Mouse (Mus musculus) kidney, postnatal 14 days (tissue): ENCODE results near the gene Adgrb3.
"Not testable (repeated sequence)": the region's sequence is repeated elsewhere in the genome, so short reads cannot be mapped to it uniquely, and the experiment has no call there.

ENCODE experiments used
- DNase-seq: peaks from one replicate; pipeline ENCODE4 v3.0.0; 2022; ENCODE audit warnings: mixed read lengths

Gene Adgrb3

DNA sequence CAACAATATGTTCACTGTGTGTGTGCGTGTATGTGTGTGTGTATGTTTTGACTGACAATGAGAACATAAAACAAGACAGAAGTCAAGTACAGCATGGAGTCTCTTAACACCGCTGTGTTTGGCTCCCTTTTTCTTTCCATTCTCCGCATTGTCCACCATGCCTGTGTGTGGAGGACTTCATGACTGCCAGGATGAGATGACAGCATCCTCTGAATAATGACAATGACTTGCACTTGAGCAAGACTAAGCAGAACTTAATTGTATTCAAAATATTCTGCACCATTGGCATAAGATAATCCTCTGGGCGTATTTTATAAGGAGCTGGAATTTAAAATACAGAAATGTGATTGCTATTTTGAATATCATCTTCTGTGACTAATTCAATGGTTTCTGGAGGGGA is 326.0 kb downstream of the Adgrb3 start:
- DNase-seq: no peak

DNA sequence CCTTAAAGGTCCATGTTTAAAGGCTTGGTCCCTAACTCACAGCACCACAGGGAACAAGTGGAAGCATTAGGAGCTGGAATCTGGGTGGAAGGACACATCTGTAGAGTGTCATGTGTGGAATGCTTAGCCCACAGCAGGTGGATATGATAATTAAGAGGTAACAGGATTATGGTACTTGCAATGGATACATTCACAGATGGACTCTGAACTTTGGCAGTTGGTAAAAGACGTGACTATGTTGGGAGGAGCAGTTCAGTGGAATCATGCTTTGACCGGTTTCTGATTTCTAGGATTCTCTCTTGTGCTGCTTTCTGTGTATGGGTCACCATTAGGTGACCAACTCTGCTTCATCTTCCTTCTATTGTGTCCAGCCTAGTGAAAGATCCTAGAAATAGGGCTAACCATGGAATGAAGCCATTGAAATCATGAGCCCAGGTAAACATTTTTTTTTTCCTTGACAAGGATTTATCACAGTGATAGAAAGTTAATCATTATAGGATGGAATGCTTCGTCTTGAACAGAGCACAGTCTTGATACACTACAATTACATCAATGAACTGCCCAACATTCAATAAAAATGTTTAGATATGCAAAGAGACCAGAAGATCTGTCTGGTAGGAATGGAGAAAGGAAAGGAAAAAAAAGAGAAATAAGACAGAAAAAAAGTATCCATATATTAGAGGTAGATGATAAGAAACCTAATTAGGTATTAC is 334.1 kb downstream of the Adgrb3 start:
- no peak for DNase-seq

DNA sequence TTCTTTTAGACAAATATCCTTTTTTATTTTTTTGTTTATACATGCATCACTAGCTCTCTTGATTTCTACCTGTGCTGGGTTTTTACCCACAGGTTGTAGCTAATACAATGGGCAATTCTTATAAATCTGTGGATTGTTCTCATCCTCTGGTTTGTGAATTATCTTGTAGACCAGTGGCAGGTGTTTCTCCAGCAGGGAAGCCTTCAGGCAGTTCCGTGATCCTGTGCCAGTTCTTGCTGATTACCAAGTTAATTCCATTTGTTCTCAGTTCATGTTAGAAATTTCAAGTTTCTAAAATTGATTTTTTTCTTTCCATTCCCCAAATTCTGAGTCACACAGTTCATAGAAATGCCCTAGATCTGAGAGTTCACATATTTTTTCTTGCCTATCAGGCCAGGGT is 338.0 kb downstream of the Adgrb3 start:
- no peak for DNase-seq

DNA sequence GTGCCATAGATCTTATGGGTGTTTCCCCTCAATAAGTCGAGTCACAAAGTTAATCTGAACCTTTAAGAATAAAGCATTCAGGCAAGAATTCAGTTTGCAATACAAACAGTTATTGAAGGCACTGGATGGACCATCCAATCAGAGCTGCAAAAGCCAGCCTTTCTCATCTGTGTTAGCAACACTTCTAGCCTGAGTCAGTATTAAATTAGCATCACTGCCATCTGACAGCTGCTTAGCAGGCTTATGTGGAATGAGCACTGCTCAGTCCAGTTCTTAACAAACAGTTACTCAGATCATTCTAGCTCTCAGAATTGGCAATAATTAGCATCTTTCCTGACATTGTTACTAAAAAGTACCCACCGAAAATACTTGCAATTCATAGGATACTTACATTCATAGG is 339.3 kb downstream of the Adgrb3 start:
- DNase-seq: no peak

DNA sequence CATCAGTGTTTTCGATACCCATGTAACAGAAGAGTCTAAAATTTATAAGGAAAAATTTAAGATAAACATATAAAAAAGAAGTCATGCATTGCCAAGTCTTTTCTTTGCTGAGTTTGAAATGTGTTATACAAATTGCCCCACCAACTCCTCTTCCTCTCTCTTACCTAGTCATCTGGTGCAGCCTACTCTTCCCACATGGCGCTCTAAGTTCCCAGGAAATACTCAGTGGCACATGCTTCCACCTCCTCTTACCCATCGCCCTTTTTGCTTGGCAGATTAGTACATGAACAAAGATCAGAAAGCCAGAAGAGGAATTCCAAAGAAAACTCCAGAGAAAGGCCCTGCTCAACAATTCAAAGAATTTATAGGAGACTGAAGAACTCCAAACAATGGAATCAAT is 353.8 kb downstream of the Adgrb3 start:
- no peak for DNase-seq

DNA sequence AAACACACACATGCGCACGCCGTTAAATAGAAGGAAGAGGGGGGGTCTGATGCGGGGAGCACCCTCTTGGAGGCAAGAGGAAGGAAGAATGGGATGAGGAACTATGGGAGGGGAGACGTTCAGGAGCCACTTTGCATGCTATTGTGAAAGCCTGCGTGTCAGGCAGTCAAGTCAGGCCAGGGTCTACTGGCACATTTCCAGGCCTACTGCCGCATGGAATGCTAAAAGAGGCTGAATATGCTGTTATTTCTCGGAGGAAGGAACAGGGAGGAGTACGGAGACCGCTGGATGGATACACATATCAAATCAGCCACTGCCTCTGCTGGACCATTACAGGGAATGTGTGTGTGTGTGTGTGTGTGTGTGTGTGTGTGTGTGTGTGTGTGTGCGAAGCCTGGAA is 355.0 kb downstream of the Adgrb3 start:
- DNase-seq: peak; percentile 2

DNA sequence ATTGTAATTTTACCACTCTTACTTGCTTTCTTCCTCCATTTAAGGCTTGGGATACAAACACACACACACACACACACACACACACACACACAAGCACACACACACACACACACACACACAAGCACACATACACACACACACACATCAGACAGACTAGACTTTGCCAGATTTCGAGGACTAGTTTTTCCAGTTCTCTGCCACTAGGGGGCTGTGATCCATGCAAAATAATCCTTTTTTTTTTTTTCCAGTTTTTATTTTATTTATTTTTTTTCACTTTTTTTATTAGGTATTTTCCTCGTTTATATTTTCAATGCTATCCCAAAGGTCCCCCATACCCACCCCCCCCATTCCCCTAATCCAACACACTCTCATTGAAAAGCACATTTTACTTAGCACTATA is 357.9 kb downstream of the Adgrb3 start:
- DNase-seq: not testable (repeated sequence)

DNA sequence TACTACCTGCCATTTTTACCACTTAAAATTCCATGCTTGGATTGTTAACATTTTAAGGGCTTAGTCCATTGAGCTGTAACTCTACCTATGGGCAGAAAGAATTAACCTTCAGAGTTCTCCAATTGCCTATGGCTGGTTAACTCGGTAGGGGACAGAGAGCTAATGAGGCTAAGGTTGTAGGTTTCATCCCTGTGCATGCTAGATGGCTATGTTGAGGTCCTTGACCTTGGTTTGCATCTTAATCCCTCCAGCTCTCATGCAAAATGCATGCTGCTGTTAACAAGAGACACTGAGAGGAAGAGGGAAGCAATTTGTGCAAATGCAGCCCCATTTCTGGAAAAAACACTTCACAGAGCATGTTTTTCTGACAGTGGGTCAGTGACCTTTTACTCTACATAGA is 366.9 kb downstream of the Adgrb3 start:
- no peak for DNase-seq

DNA sequence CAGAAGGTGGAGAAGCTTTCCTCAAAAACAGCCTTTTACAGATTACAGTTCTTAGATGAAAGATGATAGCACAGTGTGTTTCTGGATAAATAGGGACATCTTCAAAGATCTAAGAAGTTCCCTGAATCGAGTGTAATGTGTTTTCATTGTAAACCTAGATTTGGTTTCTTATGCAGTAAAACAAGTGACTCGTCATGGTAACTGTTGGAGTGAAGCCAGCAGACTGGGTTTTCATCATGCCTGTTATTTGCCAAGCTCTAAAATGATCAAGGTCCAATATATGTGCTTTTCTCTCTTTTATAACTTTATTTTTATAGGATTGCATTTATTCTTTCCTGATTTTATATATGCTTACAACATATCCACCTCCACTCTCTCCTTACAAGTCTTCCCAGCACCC is 394.0 kb downstream of the Adgrb3 start:
- DNase-seq: no peak

DNA sequence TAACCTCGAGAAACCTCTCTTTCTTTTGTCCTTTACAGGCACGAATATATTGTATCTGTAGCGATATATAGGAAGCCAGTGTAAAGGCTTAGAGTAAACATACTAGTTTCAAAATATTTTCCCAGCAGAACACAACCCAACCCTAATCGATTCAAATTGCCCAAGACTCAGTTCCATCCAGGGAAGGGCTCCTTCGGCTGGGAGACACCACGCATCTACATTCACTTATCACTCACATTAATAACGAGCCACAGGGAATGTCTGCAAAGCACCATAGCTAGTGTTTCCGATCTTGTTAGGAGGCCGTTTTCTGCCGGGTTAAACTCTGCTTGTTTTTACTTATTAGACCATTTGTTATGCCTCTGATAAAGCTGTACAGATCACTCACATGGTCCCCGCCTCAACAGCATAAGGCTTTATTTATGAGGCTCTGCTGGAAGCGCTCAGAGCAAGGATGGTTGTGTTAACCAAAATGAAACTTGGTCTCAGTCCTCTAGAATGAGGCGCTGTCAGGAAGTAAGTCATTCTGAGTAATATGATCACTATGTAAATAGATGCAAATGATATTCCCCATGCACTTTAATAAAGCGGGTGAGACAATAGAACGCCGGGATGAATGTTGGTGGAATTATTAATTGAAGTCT is 399.2 kb downstream of the Adgrb3 start:
- no peak for DNase-seq

DNA sequence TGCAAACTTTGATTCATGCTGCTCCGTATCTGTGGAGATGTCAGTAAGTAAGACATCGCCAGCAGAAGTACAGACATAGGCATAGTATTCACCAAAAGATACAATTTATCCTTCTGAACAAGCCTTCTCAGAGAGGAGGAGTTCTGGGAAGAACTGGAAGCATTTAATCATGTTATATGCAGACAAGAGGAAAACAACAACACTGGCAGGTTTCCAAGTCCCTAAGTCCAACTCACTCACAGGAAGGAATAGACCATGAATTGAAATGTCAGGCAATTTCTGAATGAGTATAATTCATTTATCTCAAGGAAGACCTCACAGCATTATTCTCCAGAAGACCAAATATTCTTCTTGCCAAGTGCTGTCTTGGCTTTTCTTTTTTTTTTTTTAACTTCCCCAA is 408.8 kb downstream of the Adgrb3 start:
- DNase-seq: no peak

DNA sequence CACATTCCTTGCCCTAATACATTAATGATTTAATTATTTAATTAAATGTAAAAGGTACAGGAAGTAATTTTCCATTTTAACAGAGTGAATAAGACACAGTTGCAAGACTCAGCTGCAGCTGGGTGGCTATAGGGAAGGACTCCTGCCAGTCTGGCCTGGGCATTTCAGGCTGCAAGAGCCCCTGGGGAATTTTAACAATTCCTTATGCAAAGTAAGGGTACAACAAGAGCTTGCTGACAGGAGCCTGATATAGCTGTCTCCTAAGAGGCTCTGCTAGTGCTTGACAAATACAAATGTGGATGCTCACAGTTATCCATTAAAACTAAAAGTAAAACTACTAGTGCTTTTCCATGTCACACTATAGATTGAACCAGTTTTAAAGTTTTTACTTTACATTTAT is 410.1 kb downstream of the Adgrb3 start:
- no peak for DNase-seq

DNA sequence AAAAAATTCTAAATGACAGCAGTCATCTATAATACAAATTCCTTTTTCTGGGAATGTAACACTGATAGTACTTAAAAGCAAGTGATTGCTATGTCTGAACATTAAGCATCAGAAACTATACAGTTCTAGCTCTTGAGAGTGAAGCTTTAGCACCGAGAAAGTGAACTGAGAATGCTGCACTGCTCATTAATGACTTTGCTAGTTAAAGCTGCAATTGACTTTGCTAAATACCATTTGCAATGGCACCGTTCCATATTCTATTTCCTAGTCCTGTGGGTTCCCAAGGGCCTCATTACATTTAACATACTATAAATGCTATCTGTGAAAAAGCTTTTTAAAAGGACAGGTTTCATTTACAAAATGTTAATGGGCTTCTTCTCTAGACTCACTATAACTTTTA is 414.4 kb downstream of the Adgrb3 start:
- no peak for DNase-seq

DNA sequence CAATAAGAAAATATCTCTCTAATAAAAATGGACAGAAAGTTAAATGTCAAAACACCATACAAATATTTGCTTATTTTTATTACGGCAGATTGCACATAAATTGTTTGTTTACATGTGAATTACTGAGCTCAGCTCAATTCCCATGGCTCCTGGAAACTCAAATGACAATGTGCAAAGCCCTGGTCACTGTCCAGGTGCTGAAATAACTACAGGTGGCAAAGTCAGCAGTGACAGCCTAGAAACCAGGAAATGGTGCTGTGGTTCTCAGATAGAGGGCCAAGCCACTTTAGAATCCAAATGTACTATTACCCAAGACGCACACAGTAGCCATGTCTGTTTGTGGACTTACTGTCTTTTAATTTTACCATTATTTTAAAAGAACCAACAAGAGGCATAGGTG is 465.3 kb downstream of the Adgrb3 start:
- no peak for DNase-seq

DNA sequence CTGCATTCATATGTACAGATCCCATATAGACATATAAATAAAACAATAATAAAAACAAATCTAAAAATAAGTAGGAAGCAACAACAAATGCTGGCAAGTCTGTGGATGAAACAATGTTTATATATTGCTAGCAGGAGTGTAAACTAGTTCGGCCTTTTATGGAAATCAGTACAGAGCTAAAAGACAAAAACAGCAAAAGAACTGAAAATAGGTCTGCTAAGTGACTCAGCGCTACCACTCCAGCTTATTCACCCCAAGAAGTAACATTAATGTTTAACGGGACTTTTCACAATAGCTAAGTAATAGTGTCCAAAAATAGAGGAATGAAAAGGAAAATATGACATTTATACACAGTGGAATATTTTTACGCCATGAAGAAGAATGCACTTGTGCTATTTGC is 471.0 kb downstream of the Adgrb3 start:
- DNase-seq: no peak

DNA sequence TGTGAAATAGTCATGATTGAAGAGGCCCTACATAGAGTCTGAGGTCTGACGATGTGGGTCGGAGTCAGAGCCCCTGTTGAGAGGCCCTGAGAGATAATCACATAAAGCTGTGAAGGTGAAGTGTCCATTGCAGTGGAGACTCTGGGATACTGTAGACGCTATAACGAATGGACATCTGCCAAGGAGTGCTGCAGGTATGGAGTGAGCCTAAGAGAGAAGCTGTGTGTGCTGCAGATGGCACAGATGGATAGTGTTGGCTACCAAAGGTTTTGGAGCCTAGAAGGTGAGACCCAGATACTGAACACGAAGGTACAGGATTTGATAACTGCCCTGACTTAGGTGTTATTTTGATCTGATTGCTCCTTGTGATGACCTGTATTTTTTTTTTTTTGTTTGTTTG is 474.0 kb downstream of the Adgrb3 start:
- no peak for DNase-seq

DNA sequence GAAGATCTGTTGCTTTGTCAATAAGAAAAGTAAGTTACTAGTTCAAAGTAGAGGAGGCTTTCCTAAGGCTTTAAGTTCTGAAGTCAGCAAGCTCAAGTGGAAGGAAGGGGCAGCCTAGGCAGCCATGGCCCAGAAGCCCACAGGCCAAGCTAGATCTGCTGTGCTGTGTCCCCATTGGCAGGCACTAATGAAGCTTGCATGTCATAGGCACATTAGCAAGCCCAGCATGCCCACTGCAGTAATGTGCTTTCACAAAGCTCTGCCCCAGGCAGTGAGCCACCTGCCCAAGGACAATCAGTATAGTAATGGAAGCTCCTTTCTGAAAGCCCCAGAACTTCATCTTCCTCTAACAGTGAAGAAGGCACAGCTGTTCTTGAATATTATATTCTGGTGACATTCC is 484.6 kb downstream of the Adgrb3 start:
- DNase-seq: no peak

DNA sequence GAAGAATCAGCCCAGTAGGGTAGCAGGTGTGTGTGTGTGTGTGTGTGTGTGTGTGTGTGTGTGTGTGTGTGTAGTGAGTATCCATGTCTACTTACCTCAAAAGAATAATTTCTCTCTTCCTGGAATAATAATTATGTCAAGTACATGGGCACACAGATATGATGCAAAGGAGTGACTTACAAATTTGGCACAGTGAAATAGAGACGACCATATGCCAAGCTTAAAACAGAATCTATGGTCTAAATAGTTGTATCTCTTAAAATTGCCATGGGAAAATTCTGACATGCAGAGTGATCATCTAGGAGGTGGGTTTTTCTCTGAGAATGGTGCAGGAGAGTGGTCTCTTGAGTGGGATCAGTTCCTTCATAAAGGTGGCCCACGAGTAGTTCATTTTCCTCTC is 504.1 kb downstream of the Adgrb3 start:
- no peak for DNase-seq

DNA sequence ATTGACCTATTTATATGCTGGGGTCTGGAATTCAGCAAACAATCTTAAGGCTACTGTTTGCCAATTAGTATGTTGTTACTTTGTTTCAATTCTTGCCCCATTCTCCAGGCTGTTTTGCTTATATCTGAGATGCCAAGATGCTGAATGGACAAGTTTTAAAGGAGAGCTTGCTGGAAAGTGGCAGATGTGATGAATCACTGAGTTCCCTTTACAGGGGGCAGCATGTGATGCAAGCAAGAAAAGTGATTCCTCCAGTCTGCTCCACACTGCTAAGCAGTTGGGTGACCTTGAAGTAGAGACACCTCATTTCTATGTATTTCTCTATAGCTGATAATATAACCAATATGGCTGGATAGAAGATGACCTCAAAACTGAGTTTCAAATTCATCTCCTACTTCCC is 512.4 kb downstream of the Adgrb3 start:
- no peak for DNase-seq

DNA sequence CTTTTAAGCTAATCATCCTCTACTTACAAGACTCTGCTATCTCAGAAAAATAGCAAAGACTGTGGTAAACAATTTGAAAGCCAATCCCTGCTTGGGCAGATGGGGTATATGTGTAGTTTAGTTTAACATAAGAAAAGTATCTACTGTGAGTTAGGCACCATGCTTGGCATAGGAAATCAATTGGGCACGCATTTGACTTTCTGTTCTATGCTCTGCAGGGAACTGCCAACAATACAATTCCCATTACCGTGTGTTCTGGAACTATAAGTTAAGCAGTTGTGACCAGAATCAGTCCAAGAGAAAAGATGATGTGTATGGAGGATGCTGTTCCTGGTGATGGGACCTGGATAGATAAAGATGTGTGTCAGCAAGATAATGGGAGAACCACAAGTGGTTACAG is 517.2 kb downstream of the Adgrb3 start:
- no peak for DNase-seq

DNA sequence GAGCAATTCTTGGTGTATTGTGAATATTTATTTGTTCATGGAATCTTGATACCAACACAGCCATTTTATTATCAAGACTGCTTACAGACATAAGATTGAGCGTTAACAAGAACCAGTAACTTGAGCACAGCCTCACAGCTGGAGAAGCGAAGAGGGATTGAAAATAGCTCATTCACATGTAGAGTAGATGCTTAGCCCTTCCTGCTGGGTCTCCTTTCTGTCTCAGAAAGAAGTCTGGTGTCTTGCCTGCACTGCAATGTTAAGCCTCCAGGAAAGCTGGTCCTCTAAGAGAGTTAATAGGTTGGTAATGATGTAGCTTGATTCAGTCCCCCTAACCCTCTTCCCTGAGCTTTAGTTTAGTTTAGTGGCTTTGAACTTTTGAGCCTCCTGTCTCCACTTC is 519.4 kb downstream of the Adgrb3 start:
- no peak for DNase-seq

DNA sequence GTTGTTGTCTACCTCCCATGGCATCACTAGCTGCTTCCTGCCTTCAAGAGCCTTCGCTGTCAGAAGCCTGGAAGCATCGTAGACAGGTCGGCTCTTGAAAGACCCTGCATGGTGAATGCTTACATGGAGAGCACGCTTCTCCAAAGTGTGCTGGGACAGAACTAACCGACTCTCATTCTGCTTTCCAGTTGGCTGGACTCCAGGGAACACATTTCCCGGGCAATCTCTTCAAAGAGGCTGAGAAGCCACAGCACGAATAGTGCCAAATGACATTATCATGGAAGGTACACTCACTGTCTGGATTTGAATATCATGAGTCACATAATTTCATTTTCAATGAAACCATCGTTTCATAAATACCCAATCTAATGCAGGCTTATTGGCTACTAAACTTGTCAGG is 548.0 kb downstream of the Adgrb3 start:
- no peak for DNase-seq

DNA sequence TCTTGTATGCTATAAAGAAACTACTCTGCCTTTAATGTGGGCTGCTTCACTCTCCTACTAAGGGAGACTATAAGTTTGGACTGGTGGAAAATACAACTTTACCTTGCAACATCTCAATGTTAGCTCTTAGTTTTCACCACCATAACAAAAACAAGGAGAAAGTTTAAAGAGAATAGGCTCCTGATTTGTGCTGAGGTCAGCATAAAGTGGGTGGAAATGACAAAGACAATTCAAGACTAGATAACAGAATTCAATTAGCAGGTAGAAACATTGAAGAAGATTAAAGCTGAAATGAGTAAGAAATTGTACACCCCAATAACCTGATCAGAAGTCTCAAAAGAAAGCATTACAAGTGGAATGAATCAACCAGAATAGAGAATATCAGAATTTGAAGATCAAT is 578.9 kb downstream of the Adgrb3 start:
- DNase-seq: no peak

DNA sequence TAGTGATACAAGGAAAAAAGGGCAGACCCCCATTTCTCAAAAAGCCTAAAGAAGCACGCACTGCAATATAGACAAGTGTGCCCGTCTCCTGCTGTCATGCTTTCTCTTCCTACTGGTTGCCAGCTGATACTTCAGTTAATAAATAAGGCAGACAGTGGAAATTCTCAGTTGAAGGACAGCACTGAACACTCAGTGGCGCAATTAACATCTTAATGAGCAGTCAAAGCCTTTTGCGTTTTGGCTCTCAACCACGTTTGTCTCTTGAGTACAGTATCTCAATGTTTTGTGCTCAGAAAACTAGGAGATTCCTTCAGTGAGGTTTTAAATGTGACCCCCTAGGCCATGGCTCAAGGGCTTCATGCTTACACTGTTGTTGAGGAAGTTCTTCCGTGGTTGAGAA is 587.1 kb downstream of the Adgrb3 start:
- no peak for DNase-seq

DNA sequence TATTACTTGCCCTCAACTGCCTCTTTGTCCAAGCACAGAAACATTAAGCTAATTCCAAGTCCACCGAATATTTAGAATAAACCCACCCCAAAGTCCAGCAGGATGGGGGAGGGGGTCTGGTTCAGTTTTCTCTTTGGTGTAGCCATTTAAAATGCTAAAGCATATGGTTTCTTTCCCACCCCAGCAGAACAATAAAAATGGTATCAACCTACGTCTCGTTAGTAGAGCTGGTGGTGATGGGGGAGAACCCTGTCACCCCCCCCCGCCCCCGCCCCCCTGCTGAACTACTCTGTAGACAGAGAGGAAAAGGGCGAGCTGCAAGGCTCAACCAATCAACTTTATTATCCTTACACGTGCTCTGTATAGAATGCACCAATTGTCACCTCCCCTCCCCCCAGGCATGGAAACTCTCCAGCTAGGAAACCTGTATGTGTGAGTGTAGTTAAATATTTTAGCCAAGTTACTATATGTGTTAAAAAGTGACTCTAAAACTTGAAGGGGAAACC is 600.2 kb downstream of the Adgrb3 start:
- DNase-seq: no peak
